Mouse (Mus musculus) heart, embryonic 14.5 days (tissue): Measurements from ENCODE around the gene Kcnj6. TPM values are rescaled to one million over a fixed set of nuclear protein-coding genes. Genes with fewer than 3 reads are reported as not detected.

ENCODE experiments used
- ATAC-seq: fragments of 200-750 bp; cut with Nextera tagmentation; 2 replicates; pipeline ENCODE4 v1.8.0; 2017; ENCODE audit warnings: low read depth, moderate TSS enrichment; ENCODE audit not compliant: insufficient number of reproducible peaks, insufficient read depth, low FRiP score
- H3K27ac ChIP-seq, 2 experiments: fragments of 200-500 bp in 1 of 2; fragments of 300-500 bp in 1 of 2; sonication (generic) in 1 of 2; replicated peaks in 1 of 2; 2 replicates each; pipeline ENCODE4 v1.5.1; 2012 to 2014; ENCODE audit warnings: low read depth in 2 of 2, low read length in 2 of 2, control low read depth in 1 of 2, mild to moderate bottlenecking in 1 of 2, mixed read lengths in 1 of 2; ENCODE audit not compliant: control insufficient read depth in 1 of 2, insufficient read depth in 1 of 2
- H3K27me3 ChIP-seq: fragments of 300-500 bp; sonication (generic); 2 replicates; pipeline ENCODE4 v1.6.1; 2014; ENCODE audit warnings: mild to moderate bottlenecking, low read length, control low read depth; ENCODE audit not compliant: control insufficient read depth, insufficient read depth
- H3K36me3 ChIP-seq: fragments of 300-500 bp; sonication (generic); 2 replicates; pipeline ENCODE4 v1.6.1; 2014; ENCODE audit warnings: mild to moderate bottlenecking, control low read depth, low read length, mixed read lengths; ENCODE audit not compliant: control insufficient read depth, insufficient read depth
- H3K4me1 ChIP-seq, 2 experiments: fragments of 200-500 bp in 1 of 2; fragments of 300-500 bp in 1 of 2; sonication (generic) in 1 of 2; 2 replicates each; pipeline ENCODE4 v1.6.1; 2012 to 2014; ENCODE audit warnings: low read length in 2 of 2, control low read depth in 1 of 2, mixed read lengths in 1 of 2; ENCODE audit not compliant: control insufficient read depth in 2 of 2, insufficient read depth in 2 of 2
- H3K4me2 ChIP-seq: fragments of 300-500 bp; sonication (generic); 2 replicates; pipeline ENCODE4 v1.6.1; 2014; ENCODE audit warnings: mild to moderate bottlenecking, low read length
- H3K4me3 ChIP-seq, 2 experiments: fragments of 200-500 bp in 1 of 2; fragments of 300-500 bp in 1 of 2; sonication (generic) in 1 of 2; 2 replicates each; pipeline ENCODE4 v1.5.1; 2012 to 2014; ENCODE audit warnings: low read length in 2 of 2, mild to moderate bottlenecking in 2 of 2, control low read depth in 1 of 2, low read depth in 1 of 2, moderate library complexity in 1 of 2; ENCODE audit not compliant: control insufficient read depth in 1 of 2, insufficient read depth in 1 of 2
- H3K9ac ChIP-seq: fragments of 300-500 bp; sonication (generic); 2 replicates; pipeline ENCODE4 v1.6.1; 2014; ENCODE audit warnings: mild to moderate bottlenecking, low read length
- H3K9me3 ChIP-seq: fragments of 300-500 bp; sonication (generic); 2 replicates; pipeline ENCODE4 v1.6.1; 2016; ENCODE audit warnings: low read length, control low read depth; ENCODE audit not compliant: control insufficient read depth
- WGBS: fragments of 180-500 bp; shearing (Covaris S2); extraction: QIAGEN DNeasy Blood & Tissue Kit; methylation state at CpG from one replicate; pipeline ENCODE4 v1.1.7; 2014; 5-methylcytosine and 5-hydroxymethylcytosine counted together
- polyA plus RNA-seq: library from polyadenylated mRNA; unstranded; fragments of >200 nt; fragmentation: Nextera tagmentation; extraction: Ambion mirVana; gene quantifications from 2 replicates; pipeline ENCODE4 v1.2.1, GENCODE M21; 2014

Gene Kcnj6
- polyA plus RNA-seq, 1 experiment from 2014 or later: 0.20 TPM

DNA sequence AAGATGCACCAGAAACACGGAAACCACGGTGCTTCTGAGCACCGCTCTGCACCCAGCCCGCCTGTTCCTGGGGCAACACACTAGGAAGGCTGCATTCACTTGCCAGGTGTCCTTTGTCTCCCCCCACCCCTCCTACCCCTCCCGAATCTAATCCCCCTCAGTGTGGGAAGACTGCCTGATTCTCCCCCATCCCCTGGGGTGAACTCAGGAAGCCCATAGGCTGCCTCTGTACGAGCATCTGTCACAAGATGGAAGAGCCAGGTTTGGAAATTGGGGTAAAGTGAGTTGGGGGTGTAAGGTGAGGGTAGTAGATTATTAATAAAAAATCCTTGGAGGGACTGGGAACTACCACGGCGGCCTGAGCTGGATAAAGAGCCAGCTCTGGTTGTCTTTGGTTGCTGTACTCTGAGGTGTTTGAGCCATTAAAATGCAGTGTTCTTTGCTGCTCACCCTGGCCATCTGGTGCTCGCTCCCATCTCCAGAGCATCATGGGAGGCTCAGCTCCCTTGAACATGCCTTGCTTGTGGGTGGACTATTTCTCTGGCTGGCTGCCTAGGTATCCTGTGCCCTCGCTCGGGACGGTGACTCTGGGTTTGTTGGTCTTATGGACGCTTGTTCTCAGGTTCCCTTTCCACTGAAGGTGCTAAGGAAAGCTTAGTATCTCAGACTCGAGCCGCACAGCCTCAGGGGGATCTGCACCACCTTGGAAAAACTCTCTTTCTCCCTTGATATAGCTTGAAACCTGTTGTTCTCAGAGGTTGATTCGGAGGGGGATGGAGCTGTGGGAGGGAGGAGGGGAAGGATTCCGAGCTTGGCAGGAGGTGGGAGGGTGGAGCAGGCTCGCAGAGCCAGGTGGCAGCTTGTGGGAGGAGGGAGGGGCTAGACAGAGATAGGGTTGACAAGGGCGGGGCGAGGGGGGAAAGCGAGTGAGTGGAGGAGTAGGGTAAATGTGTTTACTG is 65.9 kb downstream of the Kcnj6 start:
- H3K4me2 ChIP-seq: peak overlapping the region; percentile 42
- H3K36me3 ChIP-seq: no peaks in the 10 kb centered on the region
- no peak overlapping the region for H3K4me3 ChIP-seq
- H3K9ac ChIP-seq: no peak overlapping the region
- no peak for ATAC-seq
- H3K4me1 ChIP-seq: no peaks in the 10 kb centered on the region; a peak in 1 of 4 replicates
- no peak overlapping the region for H3K27ac ChIP-seq
- no peaks in the 10 kb centered on the region for H3K9me3 ChIP-seq
- H3K27me3 ChIP-seq: peaks cover 10% of the 10 kb centered on the region; the same call in 1 of the 2 replicates
- WGBS: 5% methylated on average over 21 of the region's 21 CpGs

DNA sequence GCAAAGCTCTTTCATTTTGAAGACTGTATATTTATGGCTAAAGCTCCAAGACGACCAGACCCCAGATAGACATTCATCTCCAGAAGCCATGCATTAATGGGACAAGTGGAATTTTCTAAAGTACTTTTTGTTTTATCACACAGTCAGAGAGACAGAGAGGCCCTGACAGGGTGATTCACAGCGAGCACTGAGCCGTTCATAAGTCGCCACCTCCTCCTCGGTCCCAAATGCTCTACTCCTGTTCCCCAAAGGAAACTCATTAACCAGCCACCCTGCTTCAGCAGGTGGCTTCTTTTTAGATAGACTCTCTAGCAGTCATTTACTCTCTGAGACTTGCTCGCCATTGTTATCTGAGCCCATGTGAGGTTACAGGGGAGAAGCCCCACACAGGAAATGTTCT is 72.1 kb downstream of the Kcnj6 start:
- ATAC-seq: no peak
- H3K4me3 ChIP-seq: no peak overlapping the region
- H3K27ac ChIP-seq: no peak overlapping the region
- no peaks in the 10 kb centered on the region for H3K36me3 ChIP-seq
- no peaks in the 10 kb centered on the region for H3K4me1 ChIP-seq
- no peaks in the 10 kb centered on the region for H3K9me3 ChIP-seq
- H3K9ac ChIP-seq: no peak overlapping the region
- no peaks in the 10 kb centered on the region for H3K27me3 ChIP-seq
- 45% methylated on average over 6 of the region's 6 CpGs for WGBS
- no peak overlapping the region for H3K4me2 ChIP-seq

DNA sequence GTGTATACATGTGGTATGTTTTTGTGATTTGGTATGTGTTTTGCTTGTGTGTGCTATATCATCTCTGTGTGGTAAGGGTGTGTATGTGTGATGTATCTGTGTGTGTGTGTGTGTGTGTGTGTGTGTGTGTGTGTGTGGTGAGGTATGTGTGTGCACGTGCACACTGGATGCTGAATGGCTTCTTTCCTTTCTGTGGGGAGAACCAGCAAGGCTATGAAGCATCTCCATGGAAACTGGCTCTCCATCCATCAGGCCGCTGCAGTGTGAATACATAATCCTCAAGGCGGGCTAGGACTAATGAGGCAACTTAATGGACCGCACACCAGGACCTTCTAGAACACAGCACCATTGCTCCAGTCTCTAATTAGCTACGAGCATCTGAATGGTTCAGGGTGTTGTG is 78.3 kb downstream of the Kcnj6 start:
- Histone ChIP-seq H3K27ac (no peak overlapping the region), H3K4me3 (no peak overlapping the region), H3K4me2 (no peak overlapping the region), H3K9me3 (no peaks in the 10 kb centered on the region), H3K27me3 (no peaks in the 10 kb centered on the region), H3K36me3 (no peaks in the 10 kb centered on the region), H3K9ac (no peak overlapping the region), H3K4me1 (no peaks in the 10 kb centered on the region)
- ATAC-seq: no peak
- WGBS: 79% methylated on average over 5 of the region's 5 CpGs

DNA sequence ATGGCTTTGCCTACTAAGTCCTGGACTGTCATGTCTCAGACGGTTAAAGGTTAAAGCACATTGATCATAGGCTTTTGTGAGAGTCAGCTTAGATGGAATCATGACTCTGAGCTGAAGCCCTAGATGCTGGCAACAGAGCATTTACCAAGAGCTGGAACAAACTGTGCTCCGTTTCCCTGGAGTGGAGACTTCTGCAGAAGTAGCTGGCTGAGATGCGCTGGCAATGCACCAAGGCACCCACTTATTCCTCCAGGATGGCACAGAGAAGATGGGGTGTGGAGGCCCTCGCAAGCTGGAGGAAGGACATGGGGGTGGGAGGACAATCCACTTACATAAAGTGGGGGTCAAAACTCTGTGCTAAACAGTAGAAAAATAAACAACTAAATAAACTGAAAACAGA is 91.5 kb downstream of the Kcnj6 start:
- Histone ChIP-seq H3K9me3 (no peaks in the 10 kb centered on the region), H3K9ac (no peak overlapping the region), H3K27me3 (no peaks in the 10 kb centered on the region), H3K4me2 (no peak overlapping the region), H3K4me1 (no peaks in the 10 kb centered on the region), H3K36me3 (no peaks in the 10 kb centered on the region), H3K27ac (no peak overlapping the region), H3K4me3 (no peak overlapping the region)
- 77% methylated on average over 4 of the region's 4 CpGs for WGBS
- no peak for ATAC-seq

DNA sequence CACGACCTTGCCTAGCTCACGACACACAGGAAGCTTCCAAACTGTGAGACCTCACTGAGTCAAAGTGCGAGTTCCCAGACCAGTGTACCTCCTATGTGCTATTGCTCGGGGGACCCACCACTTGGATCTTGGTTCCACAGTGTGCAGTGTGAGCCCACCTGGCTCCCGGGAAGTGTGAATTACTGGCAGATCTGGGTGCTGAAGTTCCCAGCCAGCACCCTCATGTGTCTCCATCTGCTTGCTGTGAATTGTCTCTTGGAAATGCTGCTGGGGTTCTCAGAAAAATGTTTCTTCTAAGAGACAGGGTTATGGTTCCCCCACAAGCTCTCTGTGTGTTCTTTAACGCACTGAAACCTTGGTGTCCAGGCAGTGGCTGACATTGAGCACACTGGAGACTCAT is 98.7 kb downstream of the Kcnj6 start:
- no peaks in the 10 kb centered on the region for H3K36me3 ChIP-seq
- H3K9me3 ChIP-seq: no peaks in the 10 kb centered on the region
- no peak overlapping the region for H3K27ac ChIP-seq
- no peak for ATAC-seq
- no peak overlapping the region for H3K4me3 ChIP-seq
- no peaks in the 10 kb centered on the region for H3K4me1 ChIP-seq
- H3K9ac ChIP-seq: no peak overlapping the region
- H3K4me2 ChIP-seq: no peak overlapping the region
- 83% methylated on average over 6 of the region's 6 CpGs for WGBS
- H3K27me3 ChIP-seq: no peaks in the 10 kb centered on the region

DNA sequence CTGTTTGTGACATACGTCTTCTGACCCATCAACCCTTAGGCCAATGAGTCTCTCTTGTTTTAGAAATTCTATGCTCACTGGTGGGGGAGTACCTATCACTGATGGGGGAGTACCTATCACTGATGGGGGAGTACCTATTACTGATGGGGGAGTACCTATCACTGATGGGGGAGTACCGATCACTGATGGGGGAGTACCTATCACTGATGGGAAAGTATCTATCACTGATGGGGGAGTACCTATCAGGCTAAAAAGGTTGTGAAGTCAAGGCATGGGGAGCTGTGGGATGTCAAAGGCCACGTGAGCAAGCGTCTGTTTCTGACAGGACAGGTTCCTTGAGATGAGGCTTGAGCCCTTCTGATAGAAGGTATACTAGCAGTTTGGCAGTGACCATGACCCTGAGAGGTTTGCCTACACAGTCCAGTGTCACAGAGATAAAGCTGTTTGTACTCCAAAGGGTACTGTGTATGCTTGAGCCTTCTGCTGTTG is 105.3 kb downstream of the Kcnj6 start:
- 86% methylated on average over 4 of the region's 4 CpGs for WGBS
- no peaks in the 10 kb centered on the region for H3K9me3 ChIP-seq
- H3K27me3 ChIP-seq: no peaks in the 10 kb centered on the region
- no peak overlapping the region for H3K4me3 ChIP-seq
- no peak overlapping the region for H3K27ac ChIP-seq
- H3K9ac ChIP-seq: no peak overlapping the region
- H3K36me3 ChIP-seq: no peaks in the 10 kb centered on the region
- ATAC-seq: no peak
- no peak overlapping the region for H3K4me2 ChIP-seq
- H3K4me1 ChIP-seq: peaks cover 0 to 6% of the 10 kb centered on the region in 2 experiments; a peak in 1 of 4 replicates

DNA sequence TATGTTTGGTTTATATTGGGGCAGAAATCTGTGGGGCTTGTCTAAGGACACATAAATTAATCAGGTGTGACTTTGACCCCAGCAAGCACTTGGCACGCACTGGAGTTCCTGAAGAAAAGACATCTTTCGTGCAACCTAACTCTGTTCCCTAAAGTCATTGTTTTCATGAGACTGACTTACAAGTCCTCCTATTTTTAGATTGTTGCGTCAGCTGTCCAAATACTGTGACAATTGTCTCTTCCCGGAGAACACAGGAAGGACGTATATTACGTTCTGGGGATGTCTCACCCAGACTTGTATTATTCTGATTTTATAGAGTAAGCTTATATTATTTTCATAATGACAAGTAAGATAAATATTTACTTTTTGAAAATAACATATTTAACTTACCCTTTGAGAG is 106.9 kb downstream of the Kcnj6 start:
- no peaks in the 10 kb centered on the region for H3K36me3 ChIP-seq
- H3K27me3 ChIP-seq: no peaks in the 10 kb centered on the region
- H3K4me1 ChIP-seq: peaks cover 0 to 6% of the 10 kb centered on the region in 2 experiments; a peak in 1 of 4 replicates
- 55% methylated on average over 6 of the region's 6 CpGs for WGBS
- no peak overlapping the region for H3K27ac ChIP-seq
- no peak overlapping the region for H3K9ac ChIP-seq
- ATAC-seq: no peak
- H3K9me3 ChIP-seq: no peaks in the 10 kb centered on the region
- no peak overlapping the region for H3K4me2 ChIP-seq
- no peak overlapping the region for H3K4me3 ChIP-seq
